Mouse (Mus musculus) kidney, postnatal 4 days (tissue): ENCODE data around the gene Gstm2.
"Not testable (repeated sequence)": the region's sequence is repeated elsewhere in the genome, so short reads cannot be mapped to it uniquely, and the experiment has no call there.

Experiments
- DNase-seq, 2 experiments: peaks; one replicate each; pipeline ENCODE4 v3.0.0; 2021; ENCODE audit warnings: mixed read lengths in 2 of 2

Gene Gstm2

GRCm38 (mm10) chr3:107986041-107986562, at the start of gene Gstm2:
Gene Gstm2, minus strand, starts transcription at chr3:107986453.
- peak; percentile 63 to 79 for DNase-seq

- DNase-seq: peak; percentile 21 to 43
These were observed 46.9 kb upstream of the Gstm2 start for GRCm38 (mm10) chr3:108033156-108033555.

GRCm38 (mm10) chr3:108032113-108032512, 45.9 kb upstream of the Gstm2 start:
- no peak for DNase-seq

- DNase-seq: peak in 1 of 2 experiments; percentile 45
These were observed 42.5 kb upstream of the Gstm2 start for GRCm38 (mm10) chr3:108028641-108029365.

GRCm38 (mm10) chr3:108026597-108026996, 40.3 kb upstream of the Gstm2 start:
- no peak for DNase-seq

- DNase-seq: no peak
These were observed 39.8 kb upstream of the Gstm2 start for GRCm38 (mm10) chr3:108026049-108026448.

- no peak for DNase-seq
These were observed 39.1 kb upstream of the Gstm2 start for GRCm38 (mm10) chr3:108025318-108025717.

- no peak for DNase-seq
These were observed 36.4 kb upstream of the Gstm2 start for GRCm38 (mm10) chr3:108022650-108023049.

- not testable (repeated sequence) for DNase-seq
These were observed 34.2 kb upstream of the Gstm2 start for GRCm38 (mm10) chr3:108020351-108021022.

- DNase-seq: peak in 1 of 2 experiments; percentile 17
These were observed 33.0 kb upstream of the Gstm2 start for GRCm38 (mm10) chr3:108019226-108019625.

- peak; percentile 37 to 57 for DNase-seq
These were observed 32.1 kb upstream of the Gstm2 start for GRCm38 (mm10) chr3:108018190-108018820.

- DNase-seq: peak; percentile 96 to 98
These were observed 31.4 kb upstream of the Gstm2 start, which contains the start of gene Gstm1 for GRCm38 (mm10) chr3:108017473-108018189. Gene Gstm1, minus strand, starts transcription at chr3:108017973.

GRCm38 (mm10) chr3:108016468-108016867, 30.2 kb upstream of the Gstm2 start:
- not testable (repeated sequence) for DNase-seq

- no peak for DNase-seq
These were observed 28.7 kb upstream of the Gstm2 start for GRCm38 (mm10) chr3:108014974-108015346.

GRCm38 (mm10) chr3:108014098-108014973, 28.1 kb upstream of the Gstm2 start:
- no peak for DNase-seq

GRCm38 (mm10) chr3:108013331-108013871, 27.1 kb upstream of the Gstm2 start:
- peak; percentile 51 to 61 for DNase-seq

GRCm38 (mm10) chr3:108011558-108011957, 25.3 kb upstream of the Gstm2 start:
- no peak for DNase-seq

- no peak for DNase-seq
These were observed 24.0 kb upstream of the Gstm2 start for GRCm38 (mm10) chr3:108010286-108010685.

GRCm38 (mm10) chr3:108002021-108002420, 15.8 kb upstream of the Gstm2 start:
- DNase-seq: no peak

- no peak for DNase-seq
These were observed 13.2 kb upstream of the Gstm2 start for GRCm38 (mm10) chr3:107999491-107999890.

- no peak for DNase-seq
These were observed 12.3 kb upstream of the Gstm2 start for GRCm38 (mm10) chr3:107998591-107998990.
